Mouse (Mus musculus) neural tube, embryonic 15.5 days (tissue): ENCODE measurements at regions not wholly inside any gene's neighbourhood (a gene's known extent, or its start where the extent isn't known, plus 50 kb on each side); places are given as distances from the start of the nearest gene placed in this dataset.

ENCODE experiments used
- ATAC-seq: fragments of 200-750 bp; cut with Nextera tagmentation; 2 replicates; pipeline ENCODE4 v1.8.0; 2017; ENCODE audit warnings: mild to moderate bottlenecking, moderate TSS enrichment, moderate library complexity; ENCODE audit not compliant: low FRiP score
- H3K27ac ChIP-seq: fragments of 300-500 bp; sonication (generic); replicated peaks from 2 replicates; pipeline ENCODE4 v1.5.1; 2015; ENCODE audit warnings: mild to moderate bottlenecking, inconsistent platforms
- H3K27me3 ChIP-seq: fragments of 300-500 bp; sonication (generic); replicated peaks from 2 replicates; pipeline ENCODE4 v1.6.1; 2015; ENCODE audit warnings: inconsistent platforms
- H3K36me3 ChIP-seq: fragments of 300-500 bp; sonication (generic); 2 replicates; pipeline ENCODE4 v1.6.1; 2015; ENCODE audit warnings: inconsistent platforms
- H3K4me1 ChIP-seq: fragments of 300-500 bp; sonication (generic); 2 replicates; pipeline ENCODE4 v1.6.1; 2015; ENCODE audit warnings: inconsistent platforms
- H3K4me2 ChIP-seq: fragments of 300-500 bp; sonication (generic); 2 replicates; pipeline ENCODE4 v1.6.1; 2015; ENCODE audit warnings: inconsistent platforms, mild to moderate bottlenecking, moderate library complexity
- H3K4me3 ChIP-seq: fragments of 300-500 bp; sonication (generic); replicated peaks from 2 replicates; pipeline ENCODE4 v1.5.1; 2015; ENCODE audit warnings: mild to moderate bottlenecking, inconsistent platforms
- H3K9ac ChIP-seq: fragments of 300-500 bp; sonication (generic); replicated peaks from 2 replicates; pipeline ENCODE4 v1.6.1; 2015; ENCODE audit warnings: mild to moderate bottlenecking, inconsistent platforms
- H3K9me3 ChIP-seq: fragments of 300-500 bp; sonication (generic); replicated peaks from 2 replicates; pipeline ENCODE4 v1.6.1; 2016; ENCODE audit warnings: inconsistent platforms
- WGBS: fragments of 180-500 bp; shearing (Covaris S2); methylation state at CpG from one replicate; pipeline ENCODE4 v1.1.7; 2015; ENCODE audit warnings: mixed read lengths; 5-methylcytosine and 5-hydroxymethylcytosine counted together

- no peak overlapping the region for H3K4me2 ChIP-seq
- peak; percentile 56; the same call in 1 of the 2 replicates for ATAC-seq
- H3K4me3 ChIP-seq: no peak overlapping the region
- H3K36me3 ChIP-seq: no peaks in the 10 kb centered on the region
- 3% methylated on average over 6 of the region's 6 CpGs for WGBS
- H3K27me3 ChIP-seq: no peaks in the 10 kb centered on the region
- no peaks in the 10 kb centered on the region for H3K9me3 ChIP-seq
- peaks cover 19% of the 10 kb centered on the region for H3K4me1 ChIP-seq
- no peak overlapping the region for H3K9ac ChIP-seq
- H3K27ac ChIP-seq: peak overlapping the region; percentile 43; the same call in 1 of the 2 replicates
These were observed 101.2 kb upstream of the Nckap5 start for GRCm38 (mm10) chr1:126931754-126932153.

GRCm38 (mm10) chr1:126931093-126931492 lies 100.5 kb upstream of the Nckap5 start:
- H3K4me3 ChIP-seq: no peak overlapping the region
- H3K4me1 ChIP-seq: peaks cover 20% of the 10 kb centered on the region
- no peaks in the 10 kb centered on the region for H3K36me3 ChIP-seq
- no peaks in the 10 kb centered on the region for H3K27me3 ChIP-seq
- H3K9me3 ChIP-seq: no peaks in the 10 kb centered on the region
- 73% methylated on average over 10 of the region's 10 CpGs for WGBS
- H3K9ac ChIP-seq: no peak overlapping the region
- no peak overlapping the region for H3K4me2 ChIP-seq
- H3K27ac ChIP-seq: no peak overlapping the region
- ATAC-seq: no peak

- Histone ChIP-seq H3K4me1 (peaks cover 24% of the 10 kb centered on the region), H3K9ac (no peak overlapping the region), H3K4me3 (no peak overlapping the region), H3K9me3 (no peaks in the 10 kb centered on the region), H3K4me2 (no peak overlapping the region), H3K36me3 (no peaks in the 10 kb centered on the region), H3K27ac (no peak overlapping the region), H3K27me3 (no peaks in the 10 kb centered on the region)
- WGBS: 87% methylated on average over 14 of the region's 14 CpGs
- ATAC-seq: no peak
These were observed 100.0 kb upstream of the Nckap5 start for GRCm38 (mm10) chr1:126930611-126931010.

- no peaks in the 10 kb centered on the region for H3K9me3 ChIP-seq
- H3K4me1 ChIP-seq: peaks cover 30% of the 10 kb centered on the region
- WGBS: 64% methylated on average over 4 of the region's 4 CpGs
- no peak overlapping the region for H3K9ac ChIP-seq
- no peak overlapping the region for H3K4me3 ChIP-seq
- no peaks in the 10 kb centered on the region for H3K36me3 ChIP-seq
- no peak overlapping the region for H3K27ac ChIP-seq
- H3K27me3 ChIP-seq: no peaks in the 10 kb centered on the region
- H3K4me2 ChIP-seq: no peak overlapping the region
- no peak for ATAC-seq
These were observed 99.1 kb upstream of the Nckap5 start for GRCm38 (mm10) chr1:126929666-126930065.

GRCm38 (mm10) chr1:126928186-126928585 lies 97.6 kb upstream of the Nckap5 start:
- Histone ChIP-seq H3K36me3 (no peaks in the 10 kb centered on the region), H3K27ac (0 out of 2 replicates have a peak overlapping the region, but pooled peaks have one; percentile 38)
- ATAC-seq: no peak

GRCm38 (mm10) chr1:126925150-126926035 lies 94.8 kb upstream of the Nckap5 start:
- Histone ChIP-seq H3K4me1 (peaks cover 25% of the 10 kb centered on the region), H3K4me3 (no peak overlapping the region), H3K27me3 (no peaks in the 10 kb centered on the region), H3K27ac (peak overlapping the region; percentile 54), H3K4me2 (no peak overlapping the region; the same call in 1 of the 2 replicates), H3K9me3 (no peaks in the 10 kb centered on the region), H3K9ac (no peak overlapping the region), H3K36me3 (no peaks in the 10 kb centered on the region)
- 50% methylated on average over 12 of the region's 12 CpGs for WGBS
- peak; percentile 69 for ATAC-seq

More at GRCm38 (mm10) chr1:126928186-126928585, 97.6 kb upstream of the Nckap5 start:
- WGBS: 26% methylated on average over 7 of the region's 7 CpGs
- Histone ChIP-seq H3K9ac (no peak overlapping the region), H3K4me2 (no peak overlapping the region), H3K4me3 (no peak overlapping the region), H3K27me3 (no peaks in the 10 kb centered on the region), H3K9me3 (no peaks in the 10 kb centered on the region), H3K4me1 (peaks cover 30% of the 10 kb centered on the region)

- Histone ChIP-seq H3K36me3 (no peaks in the 10 kb centered on the region), H3K4me1 (peaks cover 22% of the 10 kb centered on the region), H3K9ac (no peak overlapping the region), H3K4me2 (no peak overlapping the region), H3K27ac (no peak overlapping the region), H3K4me3 (no peak overlapping the region), H3K9me3 (no peaks in the 10 kb centered on the region), H3K27me3 (no peaks in the 10 kb centered on the region)
- WGBS: 72% methylated on average over 4 of the region's 4 CpGs
- ATAC-seq: no peak
These were observed 93.4 kb upstream of the Nckap5 start for GRCm38 (mm10) chr1:126923981-126924380.

- 76% methylated on average over 4 of the region's 4 CpGs for WGBS
- H3K4me1 ChIP-seq: peaks cover 19% of the 10 kb centered on the region
- no peaks in the 10 kb centered on the region for H3K9me3 ChIP-seq
- ATAC-seq: no peak
- no peak overlapping the region for H3K9ac ChIP-seq
- no peaks in the 10 kb centered on the region for H3K27me3 ChIP-seq
- no peak overlapping the region for H3K27ac ChIP-seq
- no peak overlapping the region for H3K4me2 ChIP-seq
- no peak overlapping the region for H3K4me3 ChIP-seq
- no peaks in the 10 kb centered on the region for H3K36me3 ChIP-seq
These were observed 91.6 kb upstream of the Nckap5 start for GRCm38 (mm10) chr1:126922231-126922630.

GRCm38 (mm10) chr1:126918876-126919275 lies 88.3 kb upstream of the Nckap5 start:
- H3K4me2 ChIP-seq: no peak overlapping the region
- no peaks in the 10 kb centered on the region for H3K36me3 ChIP-seq
- no peaks in the 10 kb centered on the region; the same call in 1 of the 2 replicates for H3K27me3 ChIP-seq
- no peak for ATAC-seq
- no peak overlapping the region for H3K4me3 ChIP-seq
- 84% methylated on average over 1 of the region's 1 CpGs for WGBS
- H3K9ac ChIP-seq: no peak overlapping the region
- no peaks in the 10 kb centered on the region for H3K9me3 ChIP-seq
- no peak overlapping the region for H3K27ac ChIP-seq
- peaks cover 8% of the 10 kb centered on the region; the same call in 1 of the 2 replicates for H3K4me1 ChIP-seq

GRCm38 (mm10) chr1:126917872-126918271 lies 87.3 kb upstream of the Nckap5 start:
- whole genome bisulfite sequencing: 28% methylated on average over 6 of the region's 6 CpGs
- no peak; the same call in 1 of the 2 replicates for ATAC-seq
- H3K27ac ChIP-seq: no peak overlapping the region
- H3K27me3 ChIP-seq: no peaks in the 10 kb centered on the region; the same call in 1 of the 2 replicates
- no peak overlapping the region for H3K4me2 ChIP-seq
- no peaks in the 10 kb centered on the region for H3K9me3 ChIP-seq
- peaks cover 8% of the 10 kb centered on the region; the same call in 1 of the 2 replicates for H3K4me1 ChIP-seq
- H3K36me3 ChIP-seq: no peaks in the 10 kb centered on the region
- H3K9ac ChIP-seq: no peak overlapping the region
- no peak overlapping the region for H3K4me3 ChIP-seq

GRCm38 (mm10) chr1:126916369-126916768 lies 85.8 kb upstream of the Nckap5 start:
- no peak for ATAC-seq
- Histone ChIP-seq H3K36me3 (no peaks in the 10 kb centered on the region), H3K27me3 (no peaks in the 10 kb centered on the region; the same call in 1 of the 2 replicates), H3K9ac (no peak overlapping the region), H3K4me2 (no peak overlapping the region), H3K27ac (no peak overlapping the region), H3K9me3 (no peaks in the 10 kb centered on the region), H3K4me3 (no peak overlapping the region), H3K4me1 (peaks cover 4% of the 10 kb centered on the region; the same call in 1 of the 2 replicates)
- WGBS: 33% methylated on average over 6 of the region's 6 CpGs
